Mouse (Mus musculus): ENCODE results near the gene Sfmbt1. TPM values are rescaled to one million over a fixed set of nuclear protein-coding genes. Genes with fewer than 3 reads are reported as not detected.
A peak's percentile ranks its signal among the peaks of the same experiment; 100 is the strongest.
"Not testable (repeated sequence)": the region's sequence is repeated elsewhere in the genome, so short reads cannot be mapped to it uniquely, and the experiment has no call there.

The Sfmbt1 gene
- polyA plus RNA-seq, 2 experiments: 3.9 to 11.9 TPM

DNA sequence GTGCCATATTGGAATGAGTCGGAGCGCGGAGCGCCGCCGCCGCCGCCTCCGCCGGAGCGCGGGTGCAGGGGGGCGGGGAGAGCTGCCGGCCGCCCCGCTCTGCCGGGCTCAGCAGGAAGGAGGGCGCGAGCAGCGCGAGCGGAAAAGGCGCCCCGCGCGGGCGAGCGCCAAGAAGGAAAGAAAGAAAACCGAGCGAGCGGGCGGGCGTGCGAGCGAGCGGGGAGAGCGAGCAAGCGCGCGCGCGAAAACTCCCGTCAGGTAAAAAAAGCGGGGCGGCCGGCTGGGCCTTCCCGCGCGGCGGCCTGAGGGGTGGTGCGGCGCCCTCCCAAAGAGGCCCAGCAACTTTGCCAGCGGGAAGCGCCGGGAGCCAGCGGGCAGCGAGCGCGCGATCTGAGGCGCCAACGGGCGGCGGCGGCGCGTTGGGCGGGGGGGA lies 985 bp downstream of the Sfmbt1 start:
- ATAC-seq (ENCODE audit: insufficient read depth): peak; percentile 74
- H3K27me3 ChIP-seq (ENCODE audit: control insufficient read depth, insufficient read depth, low read length): peaks cover 9% of the 10 kb centered on the region
- no peaks in the 10 kb centered on the region for H3K9me3 ChIP-seq (ENCODE audit: control insufficient read depth, low read length)
- WGBS (ENCODE audit: insufficient replicate concordance): under 1% methylated on average over 64 of the region's 68 CpGs
- no peaks in the 10 kb centered on the region for H3K36me3 ChIP-seq (replicated peaks; ENCODE audit: control insufficient read depth, insufficient read depth, low read depth)
- H3K9ac ChIP-seq (replicated peaks): peak overlapping the region; percentile 81
- H3K4me1 ChIP-seq (replicated peaks; ENCODE audit: control insufficient read depth in 2 of 2, insufficient read depth in 2 of 2, low read length in 1 of 2): peaks cover 9 to 16% of the 10 kb centered on the region in 2 experiments; a peak in 3 of 4 replicates
- TF ChIP-seq EP300 (IDR thresholded peaks at IDR 0.05; ENCODE audit: low read depth) (no peak), CTCF (IDR thresholded peaks at IDR 0.05; ENCODE audit: low read depth) (no peak)
- H3K27ac ChIP-seq: peak overlapping the region; percentile 43
- DNase-seq (ENCODE audit: low read depth in 3 of 3, low spot score in 3 of 3): peak; percentile 49 to 57 (median 50)
- peak overlapping the region; percentile 88 for H3K4me2 ChIP-seq (ENCODE audit: low read depth)
- H3K4me3 ChIP-seq (ENCODE audit: insufficient read depth in 1 of 2, low read depth in 2 of 2, low read length in 2 of 2): peak overlapping the region; percentile 75 to 99

DNA sequence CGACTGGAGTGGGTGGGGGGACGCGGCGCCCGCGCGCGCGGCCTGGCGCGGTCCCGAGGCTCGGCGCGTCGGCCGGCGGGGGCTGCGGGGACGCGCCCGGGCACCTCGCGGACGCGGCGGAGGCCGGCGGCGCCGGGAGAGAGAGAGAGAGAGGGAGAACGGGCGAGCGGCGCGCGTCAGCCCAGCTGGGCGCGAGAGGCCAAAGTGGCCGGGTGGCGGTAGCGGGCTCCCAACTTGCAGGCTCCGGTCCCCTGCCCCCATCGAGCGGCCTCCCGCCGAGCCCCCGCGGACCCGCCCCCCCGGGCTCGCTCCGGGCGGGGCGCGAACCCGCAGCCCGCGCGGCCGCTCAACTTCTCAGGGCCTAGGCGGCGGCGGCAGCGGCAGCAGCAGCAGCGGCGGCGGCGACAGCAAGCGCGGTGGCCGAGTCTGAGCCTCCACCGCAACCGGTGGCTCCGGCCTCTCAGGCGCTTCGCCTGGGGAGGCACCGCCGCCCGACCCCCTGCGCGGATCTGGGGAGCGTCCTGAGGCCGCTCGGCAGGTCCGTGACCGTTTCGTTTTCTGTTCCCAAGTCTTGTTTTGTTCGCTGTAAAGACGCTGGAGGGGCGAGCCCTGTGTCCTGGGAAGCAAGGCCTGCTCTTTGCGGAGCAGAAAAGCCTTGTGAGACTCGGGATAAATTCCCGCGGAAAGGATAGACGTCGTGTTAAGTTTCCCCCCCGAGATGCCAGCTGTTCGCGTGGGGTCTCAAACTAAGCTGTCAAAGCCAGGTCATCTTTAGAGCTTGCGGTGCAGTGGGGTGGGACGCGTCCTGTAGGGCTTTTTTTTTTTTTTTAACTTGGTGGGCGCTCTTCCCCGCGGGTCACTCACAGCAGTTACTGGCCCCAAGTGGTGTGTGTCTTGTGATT lies 1.7 kb downstream of the Sfmbt1 start:
- Histone ChIP-seq H3K4me3 (ENCODE audit: insufficient read depth in 1 of 2, low read depth in 2 of 2, low read length in 2 of 2) (peak overlapping the region; percentile 75 to 99), H3K27me3 (ENCODE audit: control insufficient read depth, insufficient read depth, low read length) (peaks cover 9% of the 10 kb centered on the region), H3K4me2 (ENCODE audit: low read depth) (peak overlapping the region; percentile 88), H3K27ac (peak overlapping the region; percentile 43), H3K9me3 (ENCODE audit: control insufficient read depth, low read length) (no peaks in the 10 kb centered on the region), H3K4me1 (replicated peaks; ENCODE audit: control insufficient read depth in 2 of 2, insufficient read depth in 2 of 2, low read length in 1 of 2) (peaks cover 9 to 16% of the 10 kb centered on the region in 2 experiments; a peak in 3 of 4 replicates), H3K9ac (replicated peaks) (peak overlapping the region; percentile 81), H3K36me3 (replicated peaks; ENCODE audit: control insufficient read depth, insufficient read depth, low read depth) (no peaks in the 10 kb centered on the region)
- WGBS (ENCODE audit: insufficient replicate concordance): under 1% methylated on average over 81 of the region's 106 CpGs
- ATAC-seq (ENCODE audit: insufficient read depth) (peak; percentile 73), DNase-seq (ENCODE audit: low read depth in 3 of 3, low spot score in 3 of 3) (peak in 2 of 3 experiments; percentile 44 to 49)
- no peak for TF ChIP-seq CTCF (IDR thresholded peaks at IDR 0.05; ENCODE audit: low read depth)
- no peak for TF ChIP-seq EP300 (IDR thresholded peaks at IDR 0.05; ENCODE audit: low read depth)

DNA sequence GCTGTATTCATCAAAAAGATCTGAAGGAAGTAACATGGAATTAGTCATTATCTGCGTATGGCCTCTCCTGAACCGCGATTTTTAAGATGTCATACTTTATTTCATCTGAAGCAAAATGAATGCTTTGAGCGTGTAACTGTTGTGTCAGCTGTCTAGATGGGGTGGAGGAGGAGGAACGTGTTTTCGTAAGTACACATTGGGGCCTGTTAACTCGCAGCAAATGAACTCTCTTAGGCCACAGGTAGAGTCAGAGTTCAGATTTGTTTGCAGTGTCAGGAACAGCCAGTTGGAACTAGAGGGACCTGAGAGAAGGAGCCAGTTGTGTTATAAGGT lies 2.3 kb downstream of the Sfmbt1 start:
- Histone ChIP-seq H3K4me2 (ENCODE audit: low read depth) (peak overlapping the region; percentile 88), H3K27ac (no peak overlapping the region), H3K9me3 (ENCODE audit: control insufficient read depth, low read length) (no peaks in the 10 kb centered on the region), H3K4me3 (ENCODE audit: insufficient read depth in 1 of 2, low read depth in 2 of 2, low read length in 2 of 2) (peak overlapping the region; percentile 75 to 99), H3K36me3 (replicated peaks; ENCODE audit: control insufficient read depth, insufficient read depth, low read depth) (no peaks in the 10 kb centered on the region), H3K4me1 (replicated peaks; ENCODE audit: control insufficient read depth in 2 of 2, insufficient read depth in 2 of 2, low read length in 1 of 2) (peaks cover 9 to 16% of the 10 kb centered on the region in 2 experiments; a peak in 3 of 4 replicates), H3K27me3 (ENCODE audit: control insufficient read depth, insufficient read depth, low read length) (peaks cover 9% of the 10 kb centered on the region), H3K9ac (replicated peaks) (peak overlapping the region; percentile 81)
- ATAC-seq (ENCODE audit: insufficient read depth): peak; percentile 9; the same call in 1 of the 2 replicates
- peak in 2 of 3 experiments; percentile 28 to 33 for DNase-seq (ENCODE audit: low read depth in 3 of 3, low spot score in 3 of 3)
- WGBS (ENCODE audit: insufficient replicate concordance): 6% methylated on average over 7 of the region's 7 CpGs
- TF ChIP-seq EP300 (IDR thresholded peaks at IDR 0.05; ENCODE audit: low read depth): no peak
- TF ChIP-seq CTCF (IDR thresholded peaks at IDR 0.05; ENCODE audit: low read depth): no peak

DNA sequence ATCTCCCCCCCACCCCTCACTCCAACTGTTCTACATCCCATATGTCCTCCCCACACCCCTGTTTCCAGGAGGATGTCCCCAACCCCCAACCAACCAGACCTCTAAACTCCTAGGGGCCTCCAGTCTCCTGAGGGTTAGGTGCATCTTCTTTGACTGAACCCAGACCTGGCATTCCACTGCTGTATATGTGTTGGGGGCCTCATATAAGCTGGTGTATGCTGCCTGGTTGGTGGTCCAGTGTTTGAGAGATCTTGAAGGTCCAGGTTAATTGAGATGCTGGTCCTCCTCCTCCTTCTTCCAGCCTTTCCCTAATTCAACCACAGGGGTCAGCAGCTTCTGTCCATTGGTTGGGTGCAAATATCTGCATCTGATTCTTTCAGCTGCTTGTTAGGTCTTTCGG lies 4.0 kb downstream of the Sfmbt1 start:
- H3K4me3 ChIP-seq (ENCODE audit: insufficient read depth in 1 of 2, low read depth in 2 of 2, low read length in 2 of 2); ATAC-seq (ENCODE audit: insufficient read depth); H3K36me3 ChIP-seq (replicated peaks; ENCODE audit: control insufficient read depth, insufficient read depth, low read depth); H3K27me3 ChIP-seq (ENCODE audit: control insufficient read depth, insufficient read depth, low read length); H3K9ac ChIP-seq (replicated peaks); H3K27ac ChIP-seq; H3K4me2 ChIP-seq (ENCODE audit: low read depth); H3K9me3 ChIP-seq (ENCODE audit: control insufficient read depth, low read length); DNase-seq (ENCODE audit: low read depth in 3 of 3, low spot score in 3 of 3): not testable (repeated sequence)
- 75% methylated on average over 1 of the region's 1 CpGs for WGBS (ENCODE audit: insufficient replicate concordance)
- peaks cover 9 to 16% of the 10 kb centered on the region in 2 experiments; a peak in 3 of 4 replicates for H3K4me1 ChIP-seq (replicated peaks; ENCODE audit: control insufficient read depth in 2 of 2, insufficient read depth in 2 of 2, low read length in 1 of 2)

DNA sequence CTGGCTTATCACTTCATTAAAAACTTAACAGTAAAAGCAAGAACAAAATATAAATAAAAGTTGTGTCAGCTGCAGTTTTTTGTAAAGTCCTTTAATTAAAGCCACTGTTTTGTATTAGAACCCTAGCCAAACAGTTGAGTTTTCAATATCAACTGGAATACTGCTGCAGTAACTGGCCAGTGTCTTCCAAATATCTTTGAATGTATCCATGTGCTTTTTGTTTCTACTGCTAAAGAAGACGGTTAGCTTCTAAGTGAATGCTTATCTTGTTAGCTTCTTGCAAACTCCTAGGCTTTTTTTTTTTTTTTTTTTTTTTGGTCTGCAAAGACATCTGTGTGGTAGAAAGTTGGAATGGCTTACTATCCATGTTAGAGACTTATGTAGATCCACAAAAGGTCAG lies 4.9 kb downstream of the Sfmbt1 start:
- 25% methylated on average over 1 of the region's 1 CpGs for WGBS (ENCODE audit: insufficient replicate concordance)
- Histone ChIP-seq H3K4me2 (ENCODE audit: low read depth) (no peak overlapping the region), H3K36me3 (replicated peaks; ENCODE audit: control insufficient read depth, insufficient read depth, low read depth) (no peaks in the 10 kb centered on the region), H3K4me3 (ENCODE audit: insufficient read depth in 1 of 2, low read depth in 2 of 2, low read length in 2 of 2) (no peak overlapping the region), H3K27ac (no peak overlapping the region), H3K27me3 (ENCODE audit: control insufficient read depth, insufficient read depth, low read length) (peaks cover 8% of the 10 kb centered on the region), H3K9ac (replicated peaks) (no peak overlapping the region), H3K9me3 (ENCODE audit: control insufficient read depth, low read length) (no peaks in the 10 kb centered on the region), H3K4me1 (replicated peaks; ENCODE audit: control insufficient read depth in 2 of 2, insufficient read depth in 2 of 2, low read length in 1 of 2) (peaks cover 9 to 17% of the 10 kb centered on the region in 2 experiments; a peak in 3 of 4 replicates)
- ATAC-seq (ENCODE audit: insufficient read depth) (no peak), DNase-seq (ENCODE audit: low read depth in 3 of 3, low spot score in 3 of 3) (no peak)
- TF ChIP-seq CTCF (IDR thresholded peaks at IDR 0.05; ENCODE audit: low read depth) (no peak), EP300 (IDR thresholded peaks at IDR 0.05; ENCODE audit: low read depth) (no peak)

All from liver, embryonic 14.5 days (tissue).